Mouse (Mus musculus): ENCODE data around the gene Gm11232. TPM values are rescaled to one million over a fixed set of nuclear protein-coding genes. Genes with fewer than 3 reads are reported as not detected.

Gene Gm11232
- polyA plus RNA-seq, 1 experiment, result not detected

DNA sequence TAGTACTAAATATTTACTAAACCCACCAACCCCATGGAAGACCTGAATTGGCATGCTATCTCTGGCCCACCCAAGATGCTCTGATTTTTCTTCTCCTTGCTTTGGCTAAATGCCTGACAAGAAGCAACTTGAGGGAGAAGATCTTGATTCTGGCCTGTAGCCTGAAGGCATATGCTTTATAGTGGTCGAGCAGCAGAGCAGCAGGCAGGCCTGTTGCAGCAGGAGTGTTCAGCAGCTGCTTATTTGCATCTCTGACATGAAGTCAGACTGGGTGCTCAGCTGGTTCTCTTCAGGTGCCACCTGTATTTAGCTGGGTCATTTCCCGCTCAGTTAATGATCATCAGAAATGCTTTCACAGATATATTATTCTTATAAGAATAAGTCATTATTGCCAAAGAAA lies 30.2 kb downstream of the Gm11232 start:
- no peaks in the 10 kb centered on the region for H3K4me1 ChIP-seq (ENCODE audit: control insufficient read depth, insufficient read depth, low read length)
- WGBS, result 48% methylated on average over 2 of the region's 2 CpGs
- H3K4me3 ChIP-seq (ENCODE audit: insufficient read depth, low read depth, low read length), result no peak overlapping the region
- TF ChIP-seq CTCF (IDR thresholded peaks at IDR 0.05; ENCODE audit: insufficient read depth, low read depth, low read length), result no peak
- TF ChIP-seq POLR2A (IDR thresholded peaks at IDR 0.05; ENCODE audit: insufficient read depth, low read depth, low read length), result no peak
- H3K27ac ChIP-seq (ENCODE audit: insufficient read depth, low read depth, low read length), result no peak overlapping the region

GRCm38 (mm10) chr4:71727056-71727455 lies 30.7 kb downstream of the Gm11232 start:
- 73% methylated on average over 4 of the region's 4 CpGs for WGBS
- Histone ChIP-seq H3K4me1 (ENCODE audit: control insufficient read depth, insufficient read depth, low read length) (no peaks in the 10 kb centered on the region), H3K4me3 (ENCODE audit: insufficient read depth, low read depth, low read length) (no peak overlapping the region), H3K27ac (ENCODE audit: insufficient read depth, low read depth, low read length) (no peak overlapping the region)
- no peak for TF ChIP-seq CTCF (IDR thresholded peaks at IDR 0.05; ENCODE audit: insufficient read depth, low read depth, low read length)
- no peak for TF ChIP-seq POLR2A (IDR thresholded peaks at IDR 0.05; ENCODE audit: insufficient read depth, low read depth, low read length)

DNA sequence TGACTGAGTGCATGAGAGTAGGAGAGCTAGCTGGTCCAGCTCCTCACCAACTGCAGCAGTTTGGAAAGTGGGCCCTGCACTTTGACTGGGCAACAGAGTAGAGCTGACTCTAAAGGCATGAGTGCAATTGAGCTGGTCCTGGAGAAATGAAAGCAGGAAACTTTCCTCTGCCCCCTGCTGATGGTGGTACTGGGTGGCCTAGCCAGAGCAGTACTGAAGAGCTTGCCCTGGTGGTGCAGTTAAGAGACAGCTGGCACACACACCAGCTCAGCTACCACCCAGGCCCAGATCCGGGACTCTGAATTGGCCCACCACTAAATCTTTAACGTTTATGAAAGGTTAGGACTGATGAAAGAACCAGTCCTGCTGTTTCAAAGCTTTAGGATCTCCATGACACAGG lies 31.9 kb downstream of the Gm11232 start:
- no peak overlapping the region for H3K27ac ChIP-seq (ENCODE audit: insufficient read depth, low read depth, low read length)
- 73% methylated on average over 2 of the region's 2 CpGs for WGBS
- no peaks in the 10 kb centered on the region for H3K4me1 ChIP-seq (ENCODE audit: control insufficient read depth, insufficient read depth, low read length)
- no peak overlapping the region for H3K4me3 ChIP-seq (ENCODE audit: insufficient read depth, low read depth, low read length)
- TF ChIP-seq CTCF (IDR thresholded peaks at IDR 0.05; ENCODE audit: insufficient read depth, low read depth, low read length), result no peak
- no peak for TF ChIP-seq POLR2A (IDR thresholded peaks at IDR 0.05; ENCODE audit: insufficient read depth, low read depth, low read length)

All from olfactory bulb, adult 2 months (tissue).